Mouse (Mus musculus) intestine, embryonic 14.5 days (tissue): ENCODE results near the gene Fbxw10. TPM values are rescaled to one million over a fixed set of nuclear protein-coding genes. Genes with fewer than 3 reads are reported as not detected.

Experiments used
- ATAC-seq: fragments of 200-750 bp; cut with Nextera tagmentation; replicated peaks from 2 replicates; pipeline ENCODE4 v1.8.0; 2017; ENCODE audit warnings: low read depth, moderate number of reproducible peaks, moderate TSS enrichment, moderate library complexity; ENCODE audit not compliant: low FRiP score, low TSS enrichment
- DNase-seq: peaks from one replicate; pipeline ENCODE4 v3.0.0-alpha.2; 2018; ENCODE audit warnings: low spot score
- H3K27ac ChIP-seq: fragments of 300-500 bp; sonication (generic); 2 replicates; pipeline ENCODE4 v1.5.1; 2014; ENCODE audit warnings: low read depth, mild to moderate bottlenecking, control low read depth
- H3K27me3 ChIP-seq: fragments of 300-500 bp; sonication (generic); replicated peaks from 2 replicates; pipeline ENCODE4 v1.6.1; 2014; ENCODE audit warnings: low read length, control low read depth; ENCODE audit not compliant: control insufficient read depth, insufficient read depth
- H3K36me3 ChIP-seq: fragments of 300-500 bp; sonication (generic); 2 replicates; pipeline ENCODE4 v1.6.1; 2014; ENCODE audit warnings: low read length, control low read depth; ENCODE audit not compliant: control insufficient read depth, insufficient read depth
- H3K4me1 ChIP-seq: fragments of 300-500 bp; sonication (generic); replicated peaks from 2 replicates; pipeline ENCODE4 v1.6.1; 2014; ENCODE audit warnings: low read length, control low read depth, mixed read lengths; ENCODE audit not compliant: control insufficient read depth, insufficient read depth
- H3K4me2 ChIP-seq: fragments of 300-500 bp; sonication (generic); 2 replicates; pipeline ENCODE4 v1.6.1; 2014; ENCODE audit warnings: low read length
- H3K4me3 ChIP-seq: fragments of 300-500 bp; sonication (generic); 2 replicates; pipeline ENCODE4 v1.5.1; 2014; ENCODE audit warnings: low read depth, low read length, control low read depth, mixed read lengths
- H3K9ac ChIP-seq: fragments of 300-500 bp; sonication (generic); 2 replicates; pipeline ENCODE4 v1.6.1; 2014; ENCODE audit warnings: mild to moderate bottlenecking, low read length
- H3K9me3 ChIP-seq: fragments of 300-500 bp; sonication (generic); 2 replicates; pipeline ENCODE4 v1.6.1; 2016; ENCODE audit warnings: low read length, control low read depth; ENCODE audit not compliant: control insufficient read depth
- WGBS: fragments of 180-500 bp; shearing (Covaris S2); extraction: QIAGEN DNeasy Blood & Tissue Kit; methylation state at CpG from one replicate; pipeline ENCODE4 v1.1.7; 2014; 5-methylcytosine and 5-hydroxymethylcytosine counted together
- polyA plus RNA-seq: library from polyadenylated mRNA; unstranded; fragments of >200 nt; fragmentation: Nextera tagmentation; extraction: Ambion mirVana; gene quantifications from 2 replicates; pipeline ENCODE4 v1.2.1, GENCODE M21; 2014

The Fbxw10 gene
- polyA plus RNA-seq, 1 experiment from 2014 or later: 0.26 TPM

GRCm38 (mm10) chr11:62877391-62877790 lies 30.5 kb downstream of the Fbxw10 start:
- Histone ChIP-seq H3K9me3 (no peaks in the 10 kb centered on the region), H3K4me2 (no peak overlapping the region), H3K4me3 (no peak overlapping the region), H3K27ac (no peak overlapping the region), H3K27me3 (no peaks in the 10 kb centered on the region), H3K36me3 (peaks cover 5% of the 10 kb centered on the region; the same call in 1 of the 2 replicates), H3K4me1 (no peaks in the 10 kb centered on the region), H3K9ac (no peak overlapping the region)
- no peak for ATAC-seq
- DNase-seq: no peak
- WGBS: 70% methylated on average over 1 of the region's 1 CpGs

- Histone ChIP-seq H3K4me3 (peak overlapping the region; percentile 84), H3K4me2 (peak overlapping the region; percentile 51), H3K36me3 (peaks cover 11% of the 10 kb centered on the region; the same call in 1 of the 2 replicates), H3K27me3 (no peaks in the 10 kb centered on the region), H3K27ac (no peak overlapping the region), H3K9ac (0 out of 2 replicates have a peak overlapping the region, but pooled peaks have one; percentile 22), H3K9me3 (no peaks in the 10 kb centered on the region), H3K4me1 (no peaks in the 10 kb centered on the region)
- no peak for DNase-seq
- peak; percentile 6; the same call in 1 of the 2 replicates for ATAC-seq
- 25% methylated on average over 9 of the region's 9 CpGs for WGBS
These were observed 31.9 kb downstream of the Fbxw10 start for GRCm38 (mm10) chr11:62878728-62879127.

GRCm38 (mm10) chr11:62879220-62880048 lies 32.6 kb downstream of the Fbxw10 start, which contains the start of gene Tvp23b:
Gene Tvp23b (plus strand): TSS chr11:62879455.
- peak within 1 kb of the TSS; percentile 90 for H3K9ac ChIP-seq
- H3K36me3 ChIP-seq: peaks cover 18% of the 10 kb centered on the region; the same call in 1 of the 2 replicates
- WGBS: 2% methylated on average over 55 of the region's 55 CpGs
- no peaks in the 10 kb centered on the region for H3K27me3 ChIP-seq
- peak; percentile 100 for DNase-seq
- peak within 1 kb of the TSS; percentile 61 for H3K4me2 ChIP-seq
- no peaks in the 10 kb centered on the region for H3K9me3 ChIP-seq
- peak within 1 kb of the TSS; percentile 84 for H3K4me3 ChIP-seq
- ATAC-seq: peak; percentile 95
- peak within 1 kb of the TSS; percentile 83 for H3K27ac ChIP-seq
- H3K4me1 ChIP-seq: no peaks in the 10 kb centered on the region

- ATAC-seq: no peak
- H3K27ac ChIP-seq: no peak overlapping the region
- 95% methylated on average over 8 of the region's 8 CpGs for WGBS
- H3K9me3 ChIP-seq: no peaks in the 10 kb centered on the region
- H3K4me2 ChIP-seq: no peak overlapping the region
- H3K27me3 ChIP-seq: no peaks in the 10 kb centered on the region
- no peaks in the 10 kb centered on the region for H3K4me1 ChIP-seq
- peaks cover 56% of the 10 kb centered on the region for H3K36me3 ChIP-seq
- no peak overlapping the region for H3K4me3 ChIP-seq
- no peak overlapping the region for H3K9ac ChIP-seq
- DNase-seq: no peak
These were observed 36.5 kb downstream of the Fbxw10 start for GRCm38 (mm10) chr11:62883407-62883806.

- H3K9me3 ChIP-seq: no peaks in the 10 kb centered on the region
- H3K4me1 ChIP-seq: no peaks in the 10 kb centered on the region
- WGBS: 74% methylated on average over 5 of the region's 5 CpGs
- ATAC-seq: no peak
- no peak for DNase-seq
- no peak overlapping the region for H3K27ac ChIP-seq
- H3K36me3 ChIP-seq: peaks cover 73% of the 10 kb centered on the region
- no peak overlapping the region for H3K9ac ChIP-seq
- no peak overlapping the region for H3K4me2 ChIP-seq
- H3K4me3 ChIP-seq: no peak overlapping the region
- no peaks in the 10 kb centered on the region for H3K27me3 ChIP-seq
These were observed 38.5 kb downstream of the Fbxw10 start for GRCm38 (mm10) chr11:62885323-62885722.

- DNase-seq (no peak), ATAC-seq (no peak)
- Histone ChIP-seq H3K9me3 (no peaks in the 10 kb centered on the region), H3K36me3 (peaks cover 92% of the 10 kb centered on the region), H3K4me1 (no peaks in the 10 kb centered on the region), H3K9ac (no peak overlapping the region), H3K27ac (no peak overlapping the region), H3K27me3 (no peaks in the 10 kb centered on the region), H3K4me2 (no peak overlapping the region), H3K4me3 (no peak overlapping the region)
- 90% methylated on average over 4 of the region's 4 CpGs for WGBS
These were observed 43.9 kb downstream of the Fbxw10 start for GRCm38 (mm10) chr11:62890796-62891195.

GRCm38 (mm10) chr11:62891763-62892162 lies 44.9 kb downstream of the Fbxw10 start:
- Histone ChIP-seq H3K4me1 (no peaks in the 10 kb centered on the region), H3K27ac (no peak overlapping the region), H3K27me3 (no peaks in the 10 kb centered on the region), H3K9ac (no peak overlapping the region), H3K4me2 (no peak overlapping the region), H3K36me3 (peaks cover 85% of the 10 kb centered on the region), H3K4me3 (no peak overlapping the region), H3K9me3 (no peaks in the 10 kb centered on the region)
- 87% methylated on average over 11 of the region's 11 CpGs for WGBS
- ATAC-seq (no peak), DNase-seq (no peak)

- no peaks in the 10 kb centered on the region for H3K4me1 ChIP-seq
- no peak; the same call in 1 of the 2 replicates for ATAC-seq
- H3K36me3 ChIP-seq: no peaks in the 10 kb centered on the region
- no peak overlapping the region for H3K9ac ChIP-seq
- no peak for DNase-seq
- 30% methylated on average over 12 of the region's 12 CpGs for WGBS
- H3K27me3 ChIP-seq: no peaks in the 10 kb centered on the region
- no peak overlapping the region for H3K27ac ChIP-seq
- H3K4me2 ChIP-seq: no peak overlapping the region
- H3K4me3 ChIP-seq: no peak overlapping the region
- no peaks in the 10 kb centered on the region for H3K9me3 ChIP-seq
These were observed 54.9 kb downstream of the Fbxw10 start for GRCm38 (mm10) chr11:62901699-62902323.
